Mouse (Mus musculus): ENCODE results near the gene Coa6. TPM values are rescaled to one million over a fixed set of nuclear protein-coding genes. Genes with fewer than 3 reads are reported as not detected.
"Not testable (repeated sequence)": the region's sequence is repeated elsewhere in the genome, so short reads cannot be mapped to it uniquely, and the experiment has no call there.

Coa6 gene
- total and polyA plus RNA-seq, 2 experiments from 2014 or later, result 11.2 to 45.1 TPM

GRCm38 (mm10) chr8:126387566-126387965 lies 34.7 kb upstream of the Coa6 start:
- no peak overlapping the region for H3K27ac ChIP-seq (ENCODE audit: low read depth, low read length)
- ATAC-seq (ENCODE audit: low FRiP score), result no peak
- 87% methylated on average over 4 of the region's 4 CpGs for WGBS
- no peaks in the 10 kb centered on the region for H3K9me3 ChIP-seq (ENCODE audit: low read length)
- peak; percentile 12 for DNase-seq (ENCODE audit: low spot score)
- H3K9ac ChIP-seq (replicated peaks; ENCODE audit: low read length, poor library complexity, severe bottlenecking), result no peak overlapping the region
- no peak for TF ChIP-seq CTCF (IDR thresholded peaks at IDR 0.05)
- H3K27me3 ChIP-seq (ENCODE audit: insufficient read depth, low read length), result no peaks in the 10 kb centered on the region
- H3K4me3 ChIP-seq (ENCODE audit: low read depth, low read length), result no peak overlapping the region
- H3K4me1 ChIP-seq (ENCODE audit: insufficient read depth, low read length), result no peaks in the 10 kb centered on the region
- no peaks in the 10 kb centered on the region for H3K36me3 ChIP-seq (ENCODE audit: insufficient read depth, low read length)
- H3K4me2 ChIP-seq (ENCODE audit: low read depth, low read length, poor library complexity, severe bottlenecking), result no peak overlapping the region

DNA sequence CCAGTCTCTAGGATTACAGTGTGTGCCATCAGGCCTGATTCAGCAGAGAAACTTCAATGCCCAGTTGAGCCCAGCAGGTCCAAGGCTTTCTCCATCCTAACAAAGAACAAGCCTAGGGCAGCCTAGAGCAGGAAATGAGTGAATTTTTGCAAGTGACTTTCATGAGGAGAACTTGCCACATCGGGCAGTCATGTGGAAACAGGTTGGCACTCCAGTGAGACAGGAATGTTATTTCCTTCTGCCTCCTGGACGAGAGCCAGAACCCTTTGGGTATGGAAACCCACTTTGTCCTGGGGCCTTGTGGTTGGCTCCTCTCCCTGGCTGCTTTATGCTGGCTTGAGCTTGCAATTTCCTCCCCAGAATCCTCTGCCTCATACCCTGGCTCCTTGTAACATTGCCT lies 30.8 kb upstream of the Coa6 start:
- WGBS, result 57% methylated on average over 2 of the region's 2 CpGs
- ATAC-seq (ENCODE audit: low FRiP score) (no peak), DNase-seq (ENCODE audit: low spot score) (peak; percentile 61)
- Histone ChIP-seq H3K36me3 (ENCODE audit: insufficient read depth, low read length) (no peaks in the 10 kb centered on the region), H3K27me3 (ENCODE audit: insufficient read depth, low read length) (no peaks in the 10 kb centered on the region), H3K9me3 (ENCODE audit: low read length) (no peaks in the 10 kb centered on the region), H3K4me1 (ENCODE audit: insufficient read depth, low read length) (0 out of 2 replicates have a peak, but pooled peaks cover 4% of the 10 kb centered on the region), H3K9ac (replicated peaks; ENCODE audit: low read length, poor library complexity, severe bottlenecking) (no peak overlapping the region), H3K4me2 (ENCODE audit: low read depth, low read length, poor library complexity, severe bottlenecking) (no peak overlapping the region), H3K4me3 (ENCODE audit: low read depth, low read length) (no peak overlapping the region), H3K27ac (ENCODE audit: low read depth, low read length) (no peak overlapping the region)
- TF ChIP-seq CTCF (IDR thresholded peaks at IDR 0.05), result no peak

DNA sequence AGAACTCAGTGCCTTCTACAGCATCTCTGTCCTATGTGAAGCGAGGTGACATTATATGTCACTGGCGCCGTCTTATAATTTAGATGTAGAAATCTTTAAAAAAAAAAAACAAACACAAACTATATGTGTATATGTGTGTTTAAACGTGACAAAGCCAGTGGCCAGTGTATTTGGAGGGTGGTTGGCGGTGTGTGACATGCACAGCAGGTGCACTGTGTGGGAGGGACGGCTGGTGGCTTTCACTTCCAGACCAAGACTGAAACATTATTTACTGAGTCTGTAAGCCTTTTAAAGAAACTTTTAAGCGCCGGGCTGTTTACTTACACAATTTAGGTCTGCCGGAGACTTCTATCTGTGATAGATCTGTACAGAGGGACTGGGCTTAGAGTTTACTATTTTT lies 26.9 kb upstream of the Coa6 start:
- Histone ChIP-seq H3K4me3 (ENCODE audit: low read depth, low read length) (no peak overlapping the region), H3K9me3 (ENCODE audit: low read length) (no peaks in the 10 kb centered on the region), H3K4me1 (ENCODE audit: insufficient read depth, low read length) (0 out of 2 replicates have a peak, but pooled peaks cover 4% of the 10 kb centered on the region), H3K4me2 (ENCODE audit: low read depth, low read length, poor library complexity, severe bottlenecking) (no peak overlapping the region), H3K27ac (ENCODE audit: low read depth, low read length) (no peak overlapping the region), H3K9ac (replicated peaks; ENCODE audit: low read length, poor library complexity, severe bottlenecking) (no peak overlapping the region), H3K27me3 (ENCODE audit: insufficient read depth, low read length) (no peaks in the 10 kb centered on the region), H3K36me3 (ENCODE audit: insufficient read depth, low read length) (no peaks in the 10 kb centered on the region)
- no peak for TF ChIP-seq CTCF (IDR thresholded peaks at IDR 0.05)
- DNase-seq (ENCODE audit: low spot score) (no peak), ATAC-seq (ENCODE audit: low FRiP score) (no peak)
- 57% methylated on average over 9 of the region's 9 CpGs for WGBS

- 37% methylated on average over 5 of the region's 5 CpGs for WGBS
- peak overlapping the region; percentile 34; the same call in 1 of the 2 replicates for H3K27ac ChIP-seq (ENCODE audit: low read depth, low read length)
- ATAC-seq (ENCODE audit: low FRiP score) (no peak), DNase-seq (ENCODE audit: low spot score) (peak; percentile 64)
- no peaks in the 10 kb centered on the region for H3K36me3 ChIP-seq (ENCODE audit: insufficient read depth, low read length)
- H3K27me3 ChIP-seq (ENCODE audit: insufficient read depth, low read length), result no peaks in the 10 kb centered on the region
- no peak overlapping the region for H3K4me2 ChIP-seq (ENCODE audit: low read depth, low read length, poor library complexity, severe bottlenecking)
- no peak for TF ChIP-seq CTCF (IDR thresholded peaks at IDR 0.05)
- H3K4me3 ChIP-seq (ENCODE audit: low read depth, low read length), result no peak overlapping the region
- no peak overlapping the region for H3K9ac ChIP-seq (replicated peaks; ENCODE audit: low read length, poor library complexity, severe bottlenecking)
- H3K4me1 ChIP-seq (ENCODE audit: insufficient read depth, low read length), result 0 out of 2 replicates have a peak, but pooled peaks cover 4% of the 10 kb centered on the region
- H3K9me3 ChIP-seq (ENCODE audit: low read length), result no peaks in the 10 kb centered on the region
Measured at GRCm38 (mm10) chr8:126395917-126396316, 26.4 kb upstream of the Coa6 start.

GRCm38 (mm10) chr8:126398349-126398748 lies 24.0 kb upstream of the Coa6 start:
- Histone ChIP-seq H3K4me2 (ENCODE audit: low read depth, low read length, poor library complexity, severe bottlenecking) (no peak overlapping the region), H3K27ac (ENCODE audit: low read depth, low read length) (no peak overlapping the region), H3K27me3 (ENCODE audit: insufficient read depth, low read length) (no peaks in the 10 kb centered on the region), H3K9me3 (ENCODE audit: low read length) (no peaks in the 10 kb centered on the region), H3K4me1 (ENCODE audit: insufficient read depth, low read length) (0 out of 2 replicates have a peak, but pooled peaks cover 4% of the 10 kb centered on the region), H3K36me3 (ENCODE audit: insufficient read depth, low read length) (no peaks in the 10 kb centered on the region), H3K4me3 (ENCODE audit: low read depth, low read length) (no peak overlapping the region), H3K9ac (replicated peaks; ENCODE audit: low read length, poor library complexity, severe bottlenecking) (no peak overlapping the region)
- ATAC-seq (ENCODE audit: low FRiP score) (no peak), DNase-seq (ENCODE audit: low spot score) (no peak)
- peak; percentile 37 for TF ChIP-seq CTCF (IDR thresholded peaks at IDR 0.05)
- WGBS, result 57% methylated on average over 3 of the region's 3 CpGs

DNA sequence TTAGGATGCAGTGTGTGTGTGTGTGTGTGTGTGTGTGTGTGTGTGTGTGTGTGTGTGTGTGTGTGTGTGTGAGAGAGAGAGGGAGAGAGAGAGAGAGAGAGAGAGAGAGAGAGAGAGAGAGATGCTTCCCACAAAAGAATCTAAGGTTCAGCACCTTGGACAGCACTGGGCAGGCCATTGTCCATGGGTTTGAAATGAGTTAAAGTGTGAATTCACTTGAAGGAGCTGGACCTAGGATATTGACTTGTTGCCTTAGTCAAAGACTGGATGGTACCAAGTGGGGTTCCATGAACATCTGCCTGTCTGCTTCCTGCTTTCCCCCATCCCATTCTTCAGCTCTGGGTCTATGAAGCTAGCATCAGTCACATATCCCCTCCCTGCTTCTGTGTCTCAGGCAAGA lies 17.8 kb upstream of the Coa6 start:
- not testable (repeated sequence) for H3K9me3 ChIP-seq (ENCODE audit: low read length); H3K4me2 ChIP-seq (ENCODE audit: low read depth, low read length, poor library complexity, severe bottlenecking); H3K4me3 ChIP-seq (ENCODE audit: low read depth, low read length); ATAC-seq (ENCODE audit: low FRiP score); H3K27me3 ChIP-seq (ENCODE audit: insufficient read depth, low read length); H3K36me3 ChIP-seq (ENCODE audit: insufficient read depth, low read length); H3K4me1 ChIP-seq (ENCODE audit: insufficient read depth, low read length); DNase-seq (ENCODE audit: low spot score); H3K9ac ChIP-seq (replicated peaks; ENCODE audit: low read length, poor library complexity, severe bottlenecking)
- peak overlapping the region; percentile 32; the same call in 1 of the 2 replicates for H3K27ac ChIP-seq (ENCODE audit: low read depth, low read length)

Data from midbrain, postnatal 0 days (tissue).